Mouse (Mus musculus) neural tube, embryonic 15.5 days (tissue): ENCODE results near the gene Ctnnd2. TPM values are rescaled to one million over a fixed set of nuclear protein-coding genes. Genes with fewer than 3 reads are reported as not detected.

Source experiments
- ATAC-seq: fragments of 200-750 bp; cut with Nextera tagmentation; 2 replicates; pipeline ENCODE4 v1.8.0; 2017; ENCODE audit warnings: mild to moderate bottlenecking, moderate TSS enrichment, moderate library complexity; ENCODE audit not compliant: low FRiP score
- H3K27ac ChIP-seq: fragments of 300-500 bp; sonication (generic); replicated peaks from 2 replicates; pipeline ENCODE4 v1.5.1; 2015; ENCODE audit warnings: mild to moderate bottlenecking, inconsistent platforms
- H3K27me3 ChIP-seq: fragments of 300-500 bp; sonication (generic); replicated peaks from 2 replicates; pipeline ENCODE4 v1.6.1; 2015; ENCODE audit warnings: inconsistent platforms
- H3K36me3 ChIP-seq: fragments of 300-500 bp; sonication (generic); 2 replicates; pipeline ENCODE4 v1.6.1; 2015; ENCODE audit warnings: inconsistent platforms
- H3K4me1 ChIP-seq: fragments of 300-500 bp; sonication (generic); 2 replicates; pipeline ENCODE4 v1.6.1; 2015; ENCODE audit warnings: inconsistent platforms
- H3K4me2 ChIP-seq: fragments of 300-500 bp; sonication (generic); 2 replicates; pipeline ENCODE4 v1.6.1; 2015; ENCODE audit warnings: inconsistent platforms, mild to moderate bottlenecking, moderate library complexity
- H3K4me3 ChIP-seq: fragments of 300-500 bp; sonication (generic); replicated peaks from 2 replicates; pipeline ENCODE4 v1.5.1; 2015; ENCODE audit warnings: mild to moderate bottlenecking, inconsistent platforms
- H3K9ac ChIP-seq: fragments of 300-500 bp; sonication (generic); replicated peaks from 2 replicates; pipeline ENCODE4 v1.6.1; 2015; ENCODE audit warnings: mild to moderate bottlenecking, inconsistent platforms
- H3K9me3 ChIP-seq: fragments of 300-500 bp; sonication (generic); replicated peaks from 2 replicates; pipeline ENCODE4 v1.6.1; 2016; ENCODE audit warnings: inconsistent platforms
- WGBS: fragments of 180-500 bp; shearing (Covaris S2); methylation state at CpG from one replicate; pipeline ENCODE4 v1.1.7; 2015; ENCODE audit warnings: mixed read lengths; 5-methylcytosine and 5-hydroxymethylcytosine counted together
- polyA plus RNA-seq: library from polyadenylated mRNA; unstranded; fragments of >200 nt; fragmentation: Nextera tagmentation; extraction: Ambion mirVana; gene quantifications from 2 replicates; pipeline ENCODE4 v1.2.1, GENCODE M21; 2015

Gene Ctnnd2
- polyA plus RNA-seq, 1 experiment from 2014 or later = 67.4 TPM

DNA sequence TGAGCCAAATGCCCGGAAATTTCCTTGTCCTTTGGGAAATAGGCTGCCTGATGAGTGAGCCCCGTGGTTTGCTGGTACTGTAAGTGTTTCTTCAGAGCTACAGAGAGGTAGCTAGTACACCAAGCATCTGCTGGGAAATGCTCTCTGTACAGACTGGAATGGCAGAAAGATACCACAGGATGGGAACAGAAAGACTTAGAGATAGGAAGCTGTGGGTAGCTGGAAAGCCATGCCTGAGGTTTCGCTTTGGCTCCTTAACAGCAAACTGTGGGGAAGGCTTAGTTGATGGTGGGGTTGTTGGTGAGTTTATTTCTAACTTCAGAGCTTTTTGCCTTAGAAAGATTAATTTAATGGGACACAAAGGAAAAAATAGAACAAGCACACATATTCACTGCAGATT is 485.2 kb downstream of the Ctnnd2 start:
- H3K4me3 ChIP-seq = no peak overlapping the region
- H3K9ac ChIP-seq = no peak overlapping the region
- H3K4me2 ChIP-seq = no peak overlapping the region
- 57% methylated on average over 3 of the region's 3 CpGs for WGBS
- H3K4me1 ChIP-seq = 0 out of 2 replicates have a peak, but pooled peaks cover 5% of the 10 kb centered on the region
- no peak for ATAC-seq
- no peaks in the 10 kb centered on the region for H3K9me3 ChIP-seq
- H3K27me3 ChIP-seq = no peaks in the 10 kb centered on the region
- no peaks in the 10 kb centered on the region for H3K36me3 ChIP-seq
- no peak overlapping the region for H3K27ac ChIP-seq

DNA sequence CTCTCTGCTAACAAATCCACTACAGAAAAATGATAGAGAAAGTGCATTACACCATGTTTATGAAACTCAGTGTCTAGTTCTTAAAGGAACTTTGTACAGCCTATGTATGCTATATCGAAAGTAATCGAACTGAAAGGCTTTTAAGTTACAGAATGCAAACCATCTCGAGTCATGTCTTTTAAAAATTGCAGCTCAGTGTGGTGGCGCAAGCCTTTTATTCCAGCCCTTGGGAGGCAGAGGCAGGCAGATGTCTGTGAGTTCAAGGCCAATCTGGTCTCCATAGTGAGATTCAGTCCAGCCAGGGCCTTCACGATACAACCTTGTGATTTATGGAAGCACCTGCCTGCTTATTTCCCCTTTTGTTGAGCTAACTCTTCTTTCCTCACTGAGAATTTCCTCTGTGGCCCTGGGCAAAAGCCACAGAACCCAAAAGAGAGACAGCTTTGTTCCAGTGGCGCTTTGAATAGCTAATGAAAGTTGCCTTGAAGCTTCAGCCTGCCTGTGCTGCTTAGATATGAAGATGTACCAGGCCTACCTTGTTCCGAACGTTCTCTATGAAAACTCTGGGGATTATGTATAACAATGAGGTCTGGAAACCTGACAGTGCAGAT is 488.3 kb downstream of the Ctnnd2 start:
- no peak for ATAC-seq
- Histone ChIP-seq H3K4me2 (no peak overlapping the region), H3K9me3 (no peaks in the 10 kb centered on the region), H3K27ac (no peak overlapping the region), H3K4me3 (no peak overlapping the region), H3K4me1 (0 out of 2 replicates have a peak, but pooled peaks cover 4% of the 10 kb centered on the region), H3K9ac (no peak overlapping the region), H3K36me3 (no peaks in the 10 kb centered on the region), H3K27me3 (no peaks in the 10 kb centered on the region)
- 78% methylated on average over 8 of the region's 8 CpGs for WGBS

- Histone ChIP-seq H3K4me3 (no peak overlapping the region), H3K4me1 (0 out of 2 replicates have a peak, but pooled peaks cover 3% of the 10 kb centered on the region), H3K27ac (no peak overlapping the region), H3K9ac (no peak overlapping the region), H3K4me2 (no peak overlapping the region), H3K9me3 (no peaks in the 10 kb centered on the region), H3K36me3 (no peaks in the 10 kb centered on the region), H3K27me3 (no peaks in the 10 kb centered on the region)
- 71% methylated on average over 6 of the region's 6 CpGs for WGBS
- ATAC-seq = no peak
Measured at GRCm38 (mm10) chr15:30661689-30662422, 489.5 kb downstream of the Ctnnd2 start.

DNA sequence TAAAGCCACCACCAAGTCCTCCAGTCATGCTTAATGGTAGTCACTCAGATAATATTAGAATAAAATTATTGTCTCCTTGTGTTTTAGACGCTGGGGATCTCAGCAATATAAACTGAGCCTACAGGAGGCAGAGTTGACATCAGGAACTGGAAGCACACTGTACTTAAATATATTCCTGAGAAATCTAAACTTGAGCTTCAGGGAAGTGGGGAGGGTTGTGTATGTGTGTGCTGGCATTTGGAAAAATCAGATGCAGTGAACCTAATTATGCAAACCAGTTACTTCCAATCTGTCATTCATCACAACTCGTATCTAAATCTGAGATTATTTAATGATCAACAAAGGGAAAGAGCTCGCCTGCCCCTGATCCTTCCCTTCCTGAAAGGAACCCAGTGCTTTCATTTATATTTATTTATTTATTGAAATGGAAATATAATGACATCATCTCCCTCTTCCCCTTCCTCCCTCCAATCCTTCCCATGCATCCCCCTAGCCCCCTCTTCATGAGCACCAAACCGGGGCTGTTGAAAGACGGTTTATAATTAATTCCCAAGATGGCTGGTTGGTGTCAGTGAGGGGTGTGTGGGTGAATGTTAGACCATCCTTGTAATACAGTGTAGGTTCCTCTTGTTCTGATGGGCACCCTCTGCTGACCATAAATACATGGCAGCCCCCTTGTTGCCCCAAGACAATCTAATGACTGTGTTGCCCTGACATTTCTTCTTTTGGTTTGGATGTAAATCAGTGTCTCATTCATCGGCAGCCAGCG is 495.6 kb downstream of the Ctnnd2 start:
- Histone ChIP-seq H3K4me3 (no peak overlapping the region), H3K4me1 (no peaks in the 10 kb centered on the region; the same call in 1 of the 2 replicates), H3K9me3 (no peaks in the 10 kb centered on the region), H3K27ac (peak overlapping the region; percentile 19; the same call in 1 of the 2 replicates), H3K4me2 (no peak overlapping the region), H3K27me3 (no peaks in the 10 kb centered on the region), H3K36me3 (0 out of 2 replicates have a peak, but pooled peaks cover 7% of the 10 kb centered on the region), H3K9ac (no peak overlapping the region)
- ATAC-seq = no peak
- 57% methylated on average over 7 of the region's 7 CpGs for WGBS

DNA sequence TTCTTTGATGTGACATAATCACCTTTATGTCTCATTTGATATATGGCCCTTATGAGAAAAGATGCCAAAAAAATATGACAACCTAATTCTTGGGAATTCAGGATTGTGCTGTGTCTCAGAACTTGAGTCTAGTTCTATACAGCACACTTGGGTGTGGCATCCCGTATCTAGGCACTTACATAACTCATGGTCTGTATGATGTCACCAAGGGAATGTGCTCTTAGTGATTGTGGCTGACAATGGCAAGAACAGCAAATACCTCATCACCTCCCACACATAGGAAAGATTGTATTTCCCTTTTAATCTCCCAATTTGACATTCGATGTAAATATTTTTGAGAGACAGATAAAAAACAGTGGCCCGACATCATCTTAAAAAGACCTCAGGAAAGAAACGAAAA is 509.5 kb downstream of the Ctnnd2 start:
- no peak overlapping the region for H3K4me3 ChIP-seq
- no peaks in the 10 kb centered on the region for H3K27me3 ChIP-seq
- no peak for ATAC-seq
- peaks cover 4% of the 10 kb centered on the region; the same call in 1 of the 2 replicates for H3K4me1 ChIP-seq
- H3K4me2 ChIP-seq = no peak overlapping the region
- WGBS = 91% methylated on average over 4 of the region's 4 CpGs
- H3K9me3 ChIP-seq = no peaks in the 10 kb centered on the region
- no peak overlapping the region for H3K9ac ChIP-seq
- H3K36me3 ChIP-seq = no peaks in the 10 kb centered on the region
- no peak overlapping the region for H3K27ac ChIP-seq

GRCm38 (mm10) chr15:30682360-30683119 is 510.1 kb downstream of the Ctnnd2 start:
- H3K9me3 ChIP-seq = no peaks in the 10 kb centered on the region
- no peaks in the 10 kb centered on the region for H3K36me3 ChIP-seq
- no peak overlapping the region for H3K4me2 ChIP-seq
- H3K27ac ChIP-seq = no peak overlapping the region
- no peak for ATAC-seq
- WGBS = 55% methylated on average over 14 of the region's 14 CpGs
- H3K4me3 ChIP-seq = no peak overlapping the region
- H3K4me1 ChIP-seq = peaks cover 4% of the 10 kb centered on the region; the same call in 1 of the 2 replicates
- no peaks in the 10 kb centered on the region for H3K27me3 ChIP-seq
- H3K9ac ChIP-seq = no peak overlapping the region

GRCm38 (mm10) chr15:30686206-30687101 is 514.1 kb downstream of the Ctnnd2 start:
- Histone ChIP-seq H3K9ac (no peak overlapping the region), H3K27ac (no peak overlapping the region), H3K4me1 (peaks cover 4% of the 10 kb centered on the region; the same call in 1 of the 2 replicates), H3K27me3 (no peaks in the 10 kb centered on the region), H3K4me3 (no peak overlapping the region), H3K36me3 (no peaks in the 10 kb centered on the region), H3K9me3 (no peaks in the 10 kb centered on the region), H3K4me2 (no peak overlapping the region)
- no peak for ATAC-seq
- 69% methylated on average over 4 of the region's 4 CpGs for WGBS

DNA sequence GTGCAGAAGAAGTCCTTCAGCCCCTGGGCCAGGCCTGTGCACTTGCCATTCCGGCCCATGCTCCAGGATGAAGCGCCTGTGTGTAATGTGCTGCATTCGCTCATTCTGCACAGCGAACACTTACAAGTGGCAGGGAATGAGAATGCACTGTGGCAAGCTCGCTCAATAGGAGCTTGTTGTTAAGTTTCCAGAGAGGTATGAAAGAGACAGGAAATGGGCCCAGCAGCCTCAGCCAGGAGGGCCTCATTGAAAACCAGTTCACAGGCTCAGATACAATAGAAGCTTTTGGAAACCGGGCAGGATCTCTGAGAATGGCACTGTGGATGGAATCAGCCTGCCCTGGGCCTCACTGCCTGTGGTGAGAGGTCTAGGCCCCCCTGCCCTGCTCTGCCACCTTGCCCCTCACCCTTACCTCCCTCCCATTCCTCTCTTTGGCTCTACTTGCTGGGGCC is 521.4 kb downstream of the Ctnnd2 start:
- ATAC-seq = peak; percentile 90
- no peaks in the 10 kb centered on the region for H3K36me3 ChIP-seq
- peak overlapping the region; percentile 64 for H3K27ac ChIP-seq
- H3K9me3 ChIP-seq = no peaks in the 10 kb centered on the region
- H3K9ac ChIP-seq = no peak overlapping the region
- 0 out of 2 replicates have a peak, but pooled peaks cover 4% of the 10 kb centered on the region for H3K4me1 ChIP-seq
- H3K4me3 ChIP-seq = no peak overlapping the region
- H3K4me2 ChIP-seq = no peak overlapping the region
- no peaks in the 10 kb centered on the region for H3K27me3 ChIP-seq
- WGBS = 26% methylated on average over 6 of the region's 6 CpGs

DNA sequence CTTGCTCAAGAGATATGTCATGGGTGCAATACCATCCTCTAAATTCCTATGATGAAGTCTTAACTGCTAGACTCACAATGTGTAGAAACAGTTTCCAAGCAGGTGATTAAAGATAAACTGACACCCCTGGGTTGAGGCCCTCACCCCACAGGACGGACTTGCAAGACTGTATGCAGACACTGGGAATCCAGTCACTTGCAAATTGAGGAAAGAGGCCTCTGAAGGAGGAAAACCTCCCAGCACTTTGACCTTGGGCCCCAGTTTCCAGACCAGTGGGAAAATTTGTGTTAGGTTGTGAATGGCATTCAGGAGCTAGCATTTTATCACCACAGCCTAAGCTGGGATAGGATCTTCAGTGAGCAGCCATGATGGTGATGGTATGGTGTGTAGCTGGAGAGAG is 521.9 kb downstream of the Ctnnd2 start:
- WGBS = 69% methylated on average over 1 of the region's 1 CpGs
- Histone ChIP-seq H3K27ac (peak overlapping the region; percentile 64), H3K36me3 (no peaks in the 10 kb centered on the region), H3K9ac (no peak overlapping the region), H3K4me2 (no peak overlapping the region), H3K4me3 (no peak overlapping the region), H3K9me3 (no peaks in the 10 kb centered on the region), H3K4me1 (0 out of 2 replicates have a peak, but pooled peaks cover 4% of the 10 kb centered on the region), H3K27me3 (no peaks in the 10 kb centered on the region)
- ATAC-seq = no peak

GRCm38 (mm10) chr15:30695859-30696258 is 523.5 kb downstream of the Ctnnd2 start:
- WGBS = 89% methylated on average over 6 of the region's 6 CpGs
- Histone ChIP-seq H3K4me1 (0 out of 2 replicates have a peak, but pooled peaks cover 4% of the 10 kb centered on the region), H3K4me3 (no peak overlapping the region), H3K27me3 (no peaks in the 10 kb centered on the region), H3K36me3 (no peaks in the 10 kb centered on the region), H3K4me2 (no peak overlapping the region), H3K9me3 (no peaks in the 10 kb centered on the region), H3K9ac (no peak overlapping the region), H3K27ac (no peak overlapping the region)
- ATAC-seq = no peak
